ENCODE assay signal across 9 mouse cellular contexts in the genomic region with DNA sequence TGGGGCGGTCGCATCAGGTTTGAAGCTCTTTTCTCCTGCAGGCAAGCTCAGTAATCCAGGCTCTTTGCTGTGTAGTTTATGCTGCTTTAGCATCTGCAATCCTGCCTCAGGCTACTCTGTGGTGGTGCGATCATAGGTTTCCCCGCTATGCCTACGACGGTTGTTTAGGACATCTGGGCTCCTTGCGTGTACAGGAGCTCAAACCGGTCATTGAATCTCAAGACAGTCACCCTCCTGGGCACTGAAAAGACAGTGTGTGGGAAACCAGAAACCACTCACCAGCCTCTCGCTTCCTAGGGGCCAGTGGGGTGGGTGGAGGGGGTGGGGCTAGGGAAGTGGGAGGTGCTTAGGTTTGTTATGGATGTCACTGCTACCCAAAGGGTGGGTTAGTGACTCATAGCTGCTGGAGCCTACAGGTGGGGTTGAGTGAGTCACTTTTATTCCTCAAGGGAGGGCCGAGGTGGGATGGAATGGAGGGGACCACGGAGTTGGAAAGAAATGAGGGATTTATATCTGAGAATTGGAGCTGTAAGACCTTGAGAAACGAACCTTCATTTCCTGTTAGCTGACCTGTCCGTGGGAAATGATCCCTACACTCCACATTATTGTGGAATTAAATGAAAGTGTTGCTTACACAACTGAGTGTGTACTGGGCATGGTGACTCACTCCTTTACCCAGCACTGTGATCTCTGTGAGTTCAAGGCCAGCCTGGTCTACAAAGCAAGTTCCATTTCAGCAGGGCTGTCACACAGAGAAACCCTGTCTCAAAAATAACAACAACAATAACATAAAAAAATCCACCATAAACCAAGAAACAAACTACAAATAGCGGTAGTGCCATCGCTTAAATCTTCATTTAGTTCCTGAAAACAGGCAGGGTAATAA. TPM values are rescaled to one million over a fixed set of nuclear protein-coding genes. Genes with fewer than 3 reads are reported as not detected.
DNase-seq lines count a peak whose midpoint lies in the region; ATAC-seq and TF ChIP-seq lines count a peak whose summit lies in the region.
"Had no signal": no experiment of that assay in that cellular context is flagged by ENCODE, and none has a peak within 500 bp of the region (broad histone marks: within the 10 kb centered on the region; RNA-seq: fewer than 3 reads in every experiment).

No protein-coding gene starts in this region.

- no peak overlapping the region for H3K9ac ChIP-seq in kidney, embryonic 15.5 days
- no peak overlapping the region; the same call in 1 of the 2 replicates for H3K9ac ChIP-seq in ES-E14 (ENCODE audit: insufficient read depth, low read depth, low read length, poor library complexity, severe bottlenecking)
- no peak overlapping the region for H3K9ac ChIP-seq in stomach, embryonic 15.5 days
- no peak overlapping the region for H3K9ac ChIP-seq in hindbrain, embryonic 11.5 days (ENCODE audit: low read depth, low read length)

- H3K9me3 ChIP-seq in kidney, embryonic 15.5 days (replicated peaks) = no peaks in the 10 kb centered on the region
- no peaks in the 10 kb centered on the region for H3K9me3 ChIP-seq in ES-E14 (ENCODE audit: control insufficient read depth, insufficient read depth, low read depth, low read length)
- no peaks in the 10 kb centered on the region for H3K9me3 ChIP-seq in stomach, embryonic 15.5 days
- no peaks in the 10 kb centered on the region for H3K9me3 ChIP-seq in hindbrain, embryonic 10.5 days
- no peaks in the 10 kb centered on the region for H3K9me3 ChIP-seq in hindbrain, embryonic 11.5 days (ENCODE audit: control insufficient read depth, low read length)
- H3K9me3 ChIP-seq: heart, embryonic 13.5 days had no signal

- H3K36me3 ChIP-seq in kidney, embryonic 15.5 days = no peaks in the 10 kb centered on the region
- H3K36me3 ChIP-seq in ES-E14 (ENCODE audit: control insufficient read depth, insufficient read depth, low read length, poor library complexity, severe bottlenecking) = no peaks in the 10 kb centered on the region
- H3K36me3 ChIP-seq in stomach, embryonic 15.5 days = no peaks in the 10 kb centered on the region
- no peaks in the 10 kb centered on the region for H3K36me3 ChIP-seq in hindbrain, embryonic 10.5 days
- no peaks in the 10 kb centered on the region for H3K36me3 ChIP-seq in hindbrain, embryonic 11.5 days (ENCODE audit: control insufficient read depth, insufficient read depth, low read length)
- H3K36me3 ChIP-seq: heart, embryonic 13.5 days had no signal

- no peak for DNase-seq in kidney, postnatal 36 days
- no peak for DNase-seq in ES-E14 (ENCODE audit: low read depth, low spot score)
- DNase-seq in hindbrain, embryonic 10.5 days (ENCODE audit: low spot score) = no peak
- DNase-seq in lung, postnatal 14 days = no peak
- no peak for DNase-seq in hindbrain, embryonic 11.5 days (ENCODE audit: low spot score)

- peaks cover 43% of the 10 kb centered on the region for H3K4me1 ChIP-seq in kidney, embryonic 15.5 days
- H3K4me1 ChIP-seq in ES-E14 (ENCODE audit: control insufficient read depth in 2 of 2, insufficient read depth in 2 of 2, low read length in 2 of 2, poor library complexity in 1 of 2) = peaks cover 4 to 32% of the 10 kb centered on the region in 2 experiments
- peaks cover 25% of the 10 kb centered on the region for H3K4me1 ChIP-seq in stomach, embryonic 15.5 days
- H3K4me1 ChIP-seq in hindbrain, embryonic 10.5 days (replicated peaks) = peaks cover 49% of the 10 kb centered on the region
- 0 out of 2 replicates have a peak, but pooled peaks cover 2% of the 10 kb centered on the region for H3K4me1 ChIP-seq in hindbrain, embryonic 11.5 days (replicated peaks; ENCODE audit: control insufficient read depth, insufficient read depth, low read length)

- 44% methylated on average over 15 of the region's 15 CpGs for whole genome bisulfite sequencing in kidney, embryonic 15.5 days
- 58% methylated on average over 15 of the region's 15 CpGs for WGBS in stomach, embryonic 15.5 days
- WGBS in hindbrain, embryonic 10.5 days = 54% methylated on average over 15 of the region's 15 CpGs
- WGBS in hindbrain, embryonic 11.5 days = 63% methylated on average over 15 of the region's 15 CpGs

- in situ Hi-C loops in ES-E14 (cut with MboI; ENCODE audit: low sequenced_read_pairs in 2 of 2, unreplicated experiment in 2 of 2) = loop anchor here in 1 of 2 experiments (10.0 kb wide), 2 partner anchors 61 to 179 kb away; no protein-coding TSS in a partner anchor

- ATAC-seq in kidney, embryonic 15.5 days (replicated peaks; ENCODE audit: low FRiP score) = 0 out of 2 replicates have a peak, but pooled peaks have one; percentile 16
- peak; percentile 17 to 19; a peak in 1 of 4 replicates for ATAC-seq in hematopoietic stem cell, adult 5-6 weeks (replicated peaks in 1 of 2; ENCODE audit: insufficient read depth in 1 of 2, low FRiP score in 2 of 2, low TSS enrichment in 1 of 2, low read depth in 1 of 2, poor library complexity in 2 of 2, severe bottlenecking in 2 of 2)
- no peak for ATAC-seq in stomach, embryonic 15.5 days (ENCODE audit: insufficient read depth, low FRiP score, low read depth)
- ATAC-seq in hindbrain, embryonic 11.5 days (ENCODE audit: low FRiP score) = no peak

- H3K27ac ChIP-seq in kidney, embryonic 15.5 days = peak overlapping the region; percentile 11; the same call in 1 of the 2 replicates
- H3K27ac ChIP-seq in ES-E14 (ENCODE audit: insufficient read depth, low read depth, low read length, poor library complexity, severe bottlenecking) = no peak overlapping the region
- peak overlapping the region; percentile 11; the same call in 1 of the 2 replicates for H3K27ac ChIP-seq in stomach, embryonic 15.5 days
- H3K27ac ChIP-seq in hindbrain, embryonic 10.5 days = no peak overlapping the region
- H3K27ac ChIP-seq in hindbrain, embryonic 11.5 days (ENCODE audit: low read depth, low read length) = no peak overlapping the region
- H3K27ac ChIP-seq: heart, embryonic 13.5 days had no signal

- no peaks in the 10 kb centered on the region for H3K27me3 ChIP-seq in kidney, embryonic 15.5 days
- H3K27me3 ChIP-seq in stomach, embryonic 15.5 days (replicated peaks) = no peaks in the 10 kb centered on the region
- H3K27me3 ChIP-seq in hindbrain, embryonic 10.5 days (ENCODE audit: insufficient read depth, poor library complexity, severe bottlenecking) = peaks cover 3% of the 10 kb centered on the region
- no peaks in the 10 kb centered on the region for H3K27me3 ChIP-seq in hindbrain, embryonic 11.5 days (ENCODE audit: control insufficient read depth, insufficient read depth, low read length)

- no peak overlapping the region for H3K4me2 ChIP-seq in kidney, embryonic 15.5 days
- H3K4me2 ChIP-seq in stomach, embryonic 15.5 days = no peak overlapping the region
- H3K4me2 ChIP-seq in hindbrain, embryonic 11.5 days (replicated peaks; ENCODE audit: low read depth, low read length) = no peak overlapping the region

- H3K4me3 ChIP-seq in kidney, embryonic 15.5 days (replicated peaks) = no peak overlapping the region
- peak overlapping the region; percentile 42 to 53 for H3K4me3 ChIP-seq in ES-E14 (ENCODE audit: insufficient read depth in 1 of 2, low read depth in 1 of 2, low read length in 2 of 2, poor library complexity in 1 of 2, severe bottlenecking in 1 of 2)
- no peak overlapping the region for H3K4me3 ChIP-seq in stomach, embryonic 15.5 days (replicated peaks)
- H3K4me3 ChIP-seq in hindbrain, embryonic 10.5 days = no peak overlapping the region
- no peak overlapping the region for H3K4me3 ChIP-seq in hindbrain, embryonic 11.5 days (ENCODE audit: low read depth, low read length)

TF ChIP-seq in ES-E14, 5 proteins besides CTCF, POLR2A, EP300 and RAD21:
- TF ChIP-seq MAFK (IDR thresholded peaks at IDR 0.05; ENCODE audit: insufficient read depth, low read depth, low read length) = no peak
- no peak for TF ChIP-seq ZNF384 (IDR thresholded peaks at IDR 0.05; ENCODE audit: low read depth, low read length)
- no peak for TF ChIP-seq HCFC1 (IDR thresholded peaks at IDR 0.05; ENCODE audit: borderline replicate concordance, insufficient read depth, low read length)
- no peak for TF ChIP-seq ZC3H11A (IDR thresholded peaks at IDR 0.05; ENCODE audit: borderline replicate concordance, low read depth, low read length)
- TF ChIP-seq CHD2 (IDR thresholded peaks at IDR 0.05; ENCODE audit: low read depth, low read length) = no peak

RNA-seq across cellular contexts. Expression of gene Plekhg6, which starts 44.9 kb away (rescaled TPM):
- 4.7 and 4.9 TPM in 2 replicates for polyA plus RNA-seq in kidney, embryonic 15.5 days (2015; fragmentation: Nextera tagmentation; extraction: Ambion mirVana)
- 1.1 and 1.5 TPM in 2 replicates for total RNA-seq in ES-E14 (2012; rRNA removed)
- 0.19 and 0.25 TPM in 2 replicates for total RNA-seq in hematopoietic stem cell, adult 5-6 weeks (2017)
- 3.1 and 3.9 TPM in 2 replicates for polyA plus RNA-seq in stomach, embryonic 15.5 days (2015; fragmentation: Nextera tagmentation; extraction: Ambion mirVana)
- 0.13 and 0.20 TPM in 2 replicates for polyA plus RNA-seq in hindbrain, embryonic 10.5 days (2016; fragmentation: Nextera tagmentation; extraction: Ambion mirVana)
- 0.06 and 0.19 TPM in 2 replicates for polyA plus RNA-seq in hindbrain, embryonic 11.5 days (2014; fragmentation: Nextera tagmentation; extraction: Ambion mirVana)

Comparison
In these comparisons a context has a peak if more than half of its experiments do, and no peak if none do; other contexts are left out.
1. ATAC-seq: peak in kidney, embryonic 15.5 days (single experiment) and hematopoietic stem cell, adult 5-6 weeks (2 of 2); none in stomach, embryonic 15.5 days (single experiment) and hindbrain, embryonic 11.5 days (single experiment).
2. H3K27ac ChIP-seq: peak in kidney, embryonic 15.5 days (single experiment) and stomach, embryonic 15.5 days (single experiment); none in ES-E14 (single experiment), hindbrain, embryonic 10.5 days (single experiment) and hindbrain, embryonic 11.5 days (single experiment).
3. H3K4me3 ChIP-seq: peak in ES-E14 (2 of 2); none in kidney, embryonic 15.5 days (single experiment), stomach, embryonic 15.5 days (single experiment), hindbrain, embryonic 10.5 days (single experiment) and hindbrain, embryonic 11.5 days (single experiment).